ENCODE assay signal across 8 mouse cellular contexts in genomic region chr2:161498449-161499096, GRCm38 (mm10).
A peak's percentile ranks its signal among the peaks of the same experiment; 100 is the strongest.
DNase-seq lines count a peak whose midpoint lies in the region; ATAC-seq lines count a peak whose summit lies in the region.

No protein-coding gene starts in this region.

- H3K27ac ChIP-seq in limb, embryonic 13.5 days = no peak overlapping the region

- H3K36me3 ChIP-seq in limb, embryonic 13.5 days = no peaks in the 10 kb centered on the region

- 0 out of 2 replicates have a peak overlapping the region, but pooled peaks have one; percentile 39 for H3K9ac ChIP-seq in limb, embryonic 13.5 days

- WGBS in limb, embryonic 13.5 days = 19% methylated on average over 13 of the region's 13 CpGs

- peaks cover 11% of the 10 kb centered on the region for H3K4me1 ChIP-seq in limb, embryonic 13.5 days

- DNase-seq in frontal cortex, postnatal 14 days (ENCODE audit: low spot score in 2 of 2) = no peak
- DNase-seq in right cerebral cortex, postnatal 25 days = peak; percentile 33
- DNase-seq in right cerebral cortex, postnatal 14 days = no peak
- DNase-seq in yolk sac, embryonic 10.5 days (ENCODE audit: low spot score) = no peak
- no peak for DNase-seq in B cell, adult 2 months
- DNase-seq in left cerebral cortex, postnatal 14 days (ENCODE audit: low spot score in 2 of 2) = no peak

- no peaks in the 10 kb centered on the region for H3K27me3 ChIP-seq in limb, embryonic 13.5 days

- H3K4me3 ChIP-seq in limb, embryonic 13.5 days = peak overlapping the region; percentile 34

- intact Hi-C loops in left cerebral cortex, postnatal 14 days (cut with DNase I) = no loop called here

- ATAC-seq in frontal cortex, adult (ENCODE audit: low TSS enrichment) = peak; percentile 50; the same call in 1 of the 2 replicates
- ATAC-seq in limb, embryonic 13.5 days (ENCODE audit: low FRiP score, low read depth) = no peak

- peak overlapping the region; percentile 66 for H3K4me2 ChIP-seq in limb, embryonic 13.5 days (replicated peaks)

- H3K9me3 ChIP-seq in limb, embryonic 13.5 days = no peaks in the 10 kb centered on the region
